Mouse (Mus musculus): ENCODE measurements around the gene Slc6a4. TPM values are rescaled to one million over a fixed set of nuclear protein-coding genes. Genes with fewer than 3 reads are reported as not detected.

The Slc6a4 gene
- polyA plus RNA-seq (2014; fragmentation: Nextera tagmentation; extraction: Ambion mirVana): 1.1 and 2.2 TPM in 2 replicates

GRCm38 (mm10) chr11:76997916-76998704, at the start of gene Slc6a4:
Gene Slc6a4 (plus strand): TSS chr11:76998603.
- H3K4me3 ChIP-seq (ENCODE audit: low read length): peak within 1 kb of the TSS; percentile 45
- H3K4me1 ChIP-seq (ENCODE audit: control insufficient read depth, insufficient read depth, low read length): peaks cover 13% of the 10 kb centered on the region; the same call in 1 of the 2 replicates
- ATAC-seq (ENCODE audit: low FRiP score, low TSS enrichment): no peak
- peaks cover 44% of the 10 kb centered on the region for H3K27me3 ChIP-seq (ENCODE audit: control insufficient read depth, insufficient read depth, low read length)
- no peaks in the 10 kb centered on the region for H3K36me3 ChIP-seq (ENCODE audit: control insufficient read depth, insufficient read depth, low read length)
- peak within 1 kb of the TSS; percentile 37; the same call in 1 of the 2 replicates for H3K9ac ChIP-seq (ENCODE audit: low read depth, low read length)
- H3K27ac ChIP-seq (ENCODE audit: low read depth, low read length): no peak within 1 kb of the TSS
- under 1% methylated on average over 52 of the region's 52 CpGs for whole genome bisulfite sequencing
- H3K4me2 ChIP-seq (replicated peaks; ENCODE audit: low read depth, low read length): peak within 1 kb of the TSS; percentile 85
- H3K9me3 ChIP-seq (ENCODE audit: control insufficient read depth, low read length): no peaks in the 10 kb centered on the region

DNA sequence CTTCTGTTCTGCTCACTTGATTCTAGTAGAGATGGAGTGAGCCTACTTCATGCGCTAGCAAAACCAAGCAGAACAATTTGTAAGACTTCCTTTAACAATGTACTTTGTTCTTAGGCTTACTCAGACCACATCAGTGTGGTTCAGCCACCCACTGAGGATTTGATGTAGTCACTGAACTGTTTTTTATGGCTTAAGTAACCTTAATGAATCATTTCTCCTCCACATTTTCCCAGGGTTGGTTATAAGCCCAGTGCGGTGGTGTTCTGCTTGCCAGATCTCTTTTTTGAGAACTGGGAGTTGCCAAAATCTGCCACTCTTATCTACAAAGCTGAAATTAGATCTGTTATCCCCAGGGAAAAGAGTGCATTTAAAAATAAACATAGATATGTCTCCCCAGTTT, 44.9 kb upstream of the Slc6a4 start:
- WGBS: 77% methylated on average over 2 of the region's 2 CpGs
- Histone ChIP-seq H3K27ac (ENCODE audit: low read depth, low read length) (no peak overlapping the region), H3K36me3 (ENCODE audit: control insufficient read depth, insufficient read depth, low read length) (peaks cover 86% of the 10 kb centered on the region), H3K4me1 (ENCODE audit: control insufficient read depth, insufficient read depth, low read length) (no peaks in the 10 kb centered on the region), H3K9me3 (ENCODE audit: control insufficient read depth, low read length) (no peaks in the 10 kb centered on the region), H3K27me3 (ENCODE audit: control insufficient read depth, insufficient read depth, low read length) (no peaks in the 10 kb centered on the region), H3K4me2 (replicated peaks; ENCODE audit: low read depth, low read length) (no peak overlapping the region), H3K4me3 (ENCODE audit: low read length) (no peak overlapping the region), H3K9ac (ENCODE audit: low read depth, low read length) (no peak overlapping the region)
- no peak for ATAC-seq (ENCODE audit: low FRiP score, low TSS enrichment)

DNA sequence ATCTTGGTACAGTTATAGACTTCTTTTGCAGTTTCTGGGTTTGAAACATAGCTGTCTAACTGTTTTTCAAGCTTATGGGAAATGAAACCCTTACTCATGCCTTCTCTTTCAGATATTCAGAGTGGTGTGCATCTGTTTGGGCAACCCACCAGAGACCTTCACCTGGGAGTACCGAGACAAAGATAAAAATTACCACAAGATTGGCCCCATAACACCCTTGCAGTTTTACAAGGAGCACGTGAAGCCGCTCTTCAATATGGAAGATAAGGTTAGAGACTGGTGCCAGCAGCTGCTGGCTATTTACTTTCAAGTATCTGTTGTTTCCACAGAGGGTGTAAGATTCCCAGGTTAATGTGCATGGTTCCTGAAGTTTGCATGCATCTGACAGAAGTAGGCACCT, 32.7 kb upstream of the Slc6a4 start:
- no peak for ATAC-seq (ENCODE audit: low FRiP score, low TSS enrichment)
- 96% methylated on average over 3 of the region's 3 CpGs for WGBS
- Histone ChIP-seq H3K4me1 (ENCODE audit: control insufficient read depth, insufficient read depth, low read length) (no peaks in the 10 kb centered on the region), H3K27ac (ENCODE audit: low read depth, low read length) (no peak overlapping the region), H3K9ac (ENCODE audit: low read depth, low read length) (no peak overlapping the region), H3K36me3 (ENCODE audit: control insufficient read depth, insufficient read depth, low read length) (peaks cover 88% of the 10 kb centered on the region), H3K4me2 (replicated peaks; ENCODE audit: low read depth, low read length) (no peak overlapping the region), H3K27me3 (ENCODE audit: control insufficient read depth, insufficient read depth, low read length) (no peaks in the 10 kb centered on the region), H3K4me3 (ENCODE audit: low read length) (no peak overlapping the region), H3K9me3 (ENCODE audit: control insufficient read depth, low read length) (no peaks in the 10 kb centered on the region)

DNA sequence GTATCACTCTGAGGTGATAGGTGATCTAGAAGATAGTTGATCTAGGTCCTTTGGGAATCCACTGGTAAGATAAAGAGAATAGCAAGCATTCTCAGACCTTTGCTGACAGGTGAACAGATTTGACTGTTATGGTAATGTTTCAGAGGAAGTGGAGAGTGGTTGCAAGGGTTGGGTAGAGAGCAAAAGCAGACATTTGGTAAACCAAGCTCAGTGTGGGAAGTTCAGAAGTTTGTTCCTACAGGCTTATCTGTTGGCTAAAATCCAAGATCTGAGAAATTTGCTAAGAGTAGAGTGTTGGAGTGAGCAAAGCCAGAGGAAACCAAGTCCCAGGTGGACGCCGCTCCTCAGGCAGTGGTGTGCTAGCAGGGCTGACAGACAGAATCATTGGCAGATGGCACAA, 28.1 kb upstream of the Slc6a4 start:
- H3K9me3 ChIP-seq (ENCODE audit: control insufficient read depth, low read length): no peaks in the 10 kb centered on the region
- H3K4me3 ChIP-seq (ENCODE audit: low read length): no peak overlapping the region
- peaks cover 92% of the 10 kb centered on the region for H3K36me3 ChIP-seq (ENCODE audit: control insufficient read depth, insufficient read depth, low read length)

GRCm38 (mm10) chr11:76974680-76975319, 23.6 kb upstream of the Slc6a4 start:
- WGBS: 84% methylated on average over 7 of the region's 7 CpGs
- no peak overlapping the region for H3K27ac ChIP-seq (ENCODE audit: low read depth, low read length)
- no peak overlapping the region for H3K4me2 ChIP-seq (replicated peaks; ENCODE audit: low read depth, low read length)
- no peaks in the 10 kb centered on the region for H3K4me1 ChIP-seq (ENCODE audit: control insufficient read depth, insufficient read depth, low read length)
- H3K9ac ChIP-seq (ENCODE audit: low read depth, low read length): no peak overlapping the region
- ATAC-seq (ENCODE audit: low FRiP score, low TSS enrichment): no peak
- H3K9me3 ChIP-seq (ENCODE audit: control insufficient read depth, low read length): no peaks in the 10 kb centered on the region
- no peak overlapping the region for H3K4me3 ChIP-seq (ENCODE audit: low read length)
- H3K36me3 ChIP-seq (ENCODE audit: control insufficient read depth, insufficient read depth, low read length): peaks cover 85% of the 10 kb centered on the region
- no peaks in the 10 kb centered on the region for H3K27me3 ChIP-seq (ENCODE audit: control insufficient read depth, insufficient read depth, low read length)

More for the DNA sequence above, 28.1 kb upstream of the Slc6a4 start:
- Histone ChIP-seq H3K9ac (ENCODE audit: low read depth, low read length) (no peak overlapping the region), H3K4me1 (ENCODE audit: control insufficient read depth, insufficient read depth, low read length) (no peaks in the 10 kb centered on the region), H3K27ac (ENCODE audit: low read depth, low read length) (no peak overlapping the region), H3K27me3 (ENCODE audit: control insufficient read depth, insufficient read depth, low read length) (no peaks in the 10 kb centered on the region), H3K4me2 (replicated peaks; ENCODE audit: low read depth, low read length) (no peak overlapping the region)
- no peak for ATAC-seq (ENCODE audit: low FRiP score, low TSS enrichment)
- 94% methylated on average over 2 of the region's 2 CpGs for WGBS

DNA sequence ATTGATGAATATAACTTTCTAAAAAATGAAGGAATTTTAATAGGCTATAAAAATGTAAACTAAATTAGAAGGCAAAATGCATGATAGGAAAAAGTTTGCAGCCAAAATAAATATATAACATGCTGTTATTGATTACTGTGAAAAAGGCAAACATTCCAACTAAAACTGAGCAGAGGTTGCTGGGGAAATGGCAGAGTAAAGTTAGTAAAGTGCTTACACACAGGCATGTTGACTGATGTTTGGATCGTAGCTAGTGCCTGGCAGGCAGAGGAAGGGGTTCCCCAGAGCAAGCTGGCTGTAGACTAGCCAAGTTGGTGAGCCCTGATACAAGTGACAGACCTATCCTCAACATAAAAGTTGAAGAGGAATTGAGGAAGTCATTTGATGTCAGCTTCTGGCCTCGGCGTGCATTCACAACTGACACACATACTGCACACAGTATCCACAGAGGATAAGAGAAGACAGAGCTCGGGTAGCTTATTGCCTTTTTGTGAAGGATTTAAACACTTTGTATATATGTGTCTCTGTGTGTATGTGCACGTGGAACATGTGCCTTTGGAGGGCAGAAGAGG, 16.7 kb upstream of the Slc6a4 start:
- H3K9ac ChIP-seq (ENCODE audit: low read depth, low read length): no peak overlapping the region
- no peaks in the 10 kb centered on the region for H3K4me1 ChIP-seq (ENCODE audit: control insufficient read depth, insufficient read depth, low read length)
- peaks cover 61% of the 10 kb centered on the region for H3K36me3 ChIP-seq (ENCODE audit: control insufficient read depth, insufficient read depth, low read length)
- no peak overlapping the region for H3K4me2 ChIP-seq (replicated peaks; ENCODE audit: low read depth, low read length)
- ATAC-seq (ENCODE audit: low FRiP score, low TSS enrichment): 0 out of 2 replicates have a peak, but pooled peaks have one; percentile 43
- H3K27me3 ChIP-seq (ENCODE audit: control insufficient read depth, insufficient read depth, low read length): no peaks in the 10 kb centered on the region
- WGBS: 66% methylated on average over 5 of the region's 5 CpGs
- no peak overlapping the region for H3K27ac ChIP-seq (ENCODE audit: low read depth, low read length)
- no peak overlapping the region for H3K4me3 ChIP-seq (ENCODE audit: low read length)
- no peaks in the 10 kb centered on the region for H3K9me3 ChIP-seq (ENCODE audit: control insufficient read depth, low read length)

DNA sequence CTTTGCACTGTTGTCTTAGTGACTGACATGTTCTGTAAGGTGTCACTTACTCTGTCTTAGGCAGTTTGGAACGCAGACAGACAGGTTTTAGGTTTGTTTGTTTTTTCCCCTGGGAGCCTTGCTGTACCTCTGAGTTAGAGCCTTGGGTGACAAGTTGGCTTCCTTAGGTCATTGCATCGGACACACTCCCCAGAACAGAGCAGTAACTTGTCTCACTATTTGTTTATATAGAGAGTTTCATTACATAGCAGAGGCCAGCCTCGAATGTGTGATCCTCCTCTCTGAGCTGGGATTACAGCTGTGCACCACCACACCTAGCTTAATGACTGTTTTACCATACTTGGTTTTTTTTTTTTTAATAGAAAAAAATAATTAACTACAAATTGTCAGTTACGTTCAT, 16.0 kb upstream of the Slc6a4 start:
- Histone ChIP-seq H3K4me2 (replicated peaks; ENCODE audit: low read depth, low read length) (no peak overlapping the region), H3K27me3 (ENCODE audit: control insufficient read depth, insufficient read depth, low read length) (no peaks in the 10 kb centered on the region), H3K36me3 (ENCODE audit: control insufficient read depth, insufficient read depth, low read length) (peaks cover 66% of the 10 kb centered on the region), H3K9ac (ENCODE audit: low read depth, low read length) (no peak overlapping the region), H3K4me3 (ENCODE audit: low read length) (no peak overlapping the region), H3K9me3 (ENCODE audit: control insufficient read depth, low read length) (no peaks in the 10 kb centered on the region), H3K27ac (ENCODE audit: low read depth, low read length) (no peak overlapping the region), H3K4me1 (ENCODE audit: control insufficient read depth, insufficient read depth, low read length) (no peaks in the 10 kb centered on the region)
- 34% methylated on average over 4 of the region's 4 CpGs for WGBS
- ATAC-seq (ENCODE audit: low FRiP score, low TSS enrichment): peak; percentile 84; the same call in 1 of the 2 replicates

GRCm38 (mm10) chr11:76983641-76984040, 14.8 kb upstream of the Slc6a4 start:
- 71% methylated on average over 5 of the region's 5 CpGs for WGBS

GRCm38 (mm10) chr11:76984173-76984572, 14.2 kb upstream of the Slc6a4 start:
- H3K4me1 ChIP-seq (ENCODE audit: control insufficient read depth, insufficient read depth, low read length): no peaks in the 10 kb centered on the region
- H3K4me3 ChIP-seq (ENCODE audit: low read length): no peak overlapping the region
- H3K27me3 ChIP-seq (ENCODE audit: control insufficient read depth, insufficient read depth, low read length): no peaks in the 10 kb centered on the region
- H3K9me3 ChIP-seq (ENCODE audit: control insufficient read depth, low read length): no peaks in the 10 kb centered on the region
- H3K4me2 ChIP-seq (replicated peaks; ENCODE audit: low read depth, low read length): no peak overlapping the region
- ATAC-seq (ENCODE audit: low FRiP score, low TSS enrichment): no peak
- peaks cover 53% of the 10 kb centered on the region for H3K36me3 ChIP-seq (ENCODE audit: control insufficient read depth, insufficient read depth, low read length)
- no peak overlapping the region for H3K27ac ChIP-seq (ENCODE audit: low read depth, low read length)
- no peak overlapping the region for H3K9ac ChIP-seq (ENCODE audit: low read depth, low read length)

More at GRCm38 (mm10) chr11:76983641-76984040, 14.8 kb upstream of the Slc6a4 start:
- Histone ChIP-seq H3K4me3 (ENCODE audit: low read length) (no peak overlapping the region), H3K4me2 (replicated peaks; ENCODE audit: low read depth, low read length) (no peak overlapping the region), H3K9me3 (ENCODE audit: control insufficient read depth, low read length) (no peaks in the 10 kb centered on the region), H3K27me3 (ENCODE audit: control insufficient read depth, insufficient read depth, low read length) (no peaks in the 10 kb centered on the region), H3K4me1 (ENCODE audit: control insufficient read depth, insufficient read depth, low read length) (no peaks in the 10 kb centered on the region), H3K9ac (ENCODE audit: low read depth, low read length) (no peak overlapping the region), H3K27ac (ENCODE audit: low read depth, low read length) (no peak overlapping the region), H3K36me3 (ENCODE audit: control insufficient read depth, insufficient read depth, low read length) (peaks cover 58% of the 10 kb centered on the region)
- no peak for ATAC-seq (ENCODE audit: low FRiP score, low TSS enrichment)
